Mouse (Mus musculus) neural tube, embryonic 10.5 days (tissue): ENCODE results near the gene Degs1.

ENCODE experiments used
- DNase-seq: peaks from one replicate; pipeline ENCODE4 v3.0.0-alpha.2; 2017; ENCODE audit warnings: low spot score; ENCODE audit errors: extremely low spot score

Degs1 gene

DNA sequence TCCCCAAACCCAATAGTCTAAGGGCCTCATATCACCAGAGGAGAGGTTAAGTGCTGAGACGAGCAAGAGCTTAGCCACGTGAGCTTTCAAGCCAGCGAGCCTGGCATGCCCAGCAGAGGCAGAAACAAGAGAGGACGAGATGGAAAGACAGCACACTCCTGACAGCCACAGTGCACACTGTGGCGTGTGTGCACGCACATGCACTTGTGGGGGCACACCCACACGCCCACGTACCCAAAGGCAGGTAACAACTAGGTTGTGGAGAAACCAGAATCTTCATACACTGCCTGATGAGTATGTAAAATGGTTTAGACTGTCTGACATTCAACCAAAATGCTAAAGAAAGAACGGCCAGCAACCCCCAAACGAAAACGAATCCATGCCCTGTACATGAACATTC is 2.0 kb downstream of the Degs1 start:
- no peak for DNase-seq

DNA sequence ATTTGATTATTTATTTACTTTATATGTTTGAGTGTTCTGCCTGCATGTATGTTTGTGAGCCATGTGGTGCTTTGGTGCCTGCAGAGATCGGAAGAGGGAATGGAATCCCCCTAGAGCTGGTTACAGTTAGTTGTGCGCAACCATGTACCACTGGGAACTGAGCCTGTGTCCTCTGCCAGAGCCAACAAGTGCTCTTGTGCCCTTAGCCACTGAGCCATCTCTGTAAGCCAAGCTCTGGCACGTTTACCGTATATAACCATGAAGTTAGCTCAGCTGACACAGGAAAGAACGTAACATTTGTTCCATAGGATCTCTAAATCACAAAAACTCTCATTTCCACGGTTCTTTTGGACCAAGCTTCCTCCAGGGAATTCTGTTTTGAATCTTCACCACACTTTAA is 2.6 kb downstream of the Degs1 start:
- DNase-seq = no peak

DNA sequence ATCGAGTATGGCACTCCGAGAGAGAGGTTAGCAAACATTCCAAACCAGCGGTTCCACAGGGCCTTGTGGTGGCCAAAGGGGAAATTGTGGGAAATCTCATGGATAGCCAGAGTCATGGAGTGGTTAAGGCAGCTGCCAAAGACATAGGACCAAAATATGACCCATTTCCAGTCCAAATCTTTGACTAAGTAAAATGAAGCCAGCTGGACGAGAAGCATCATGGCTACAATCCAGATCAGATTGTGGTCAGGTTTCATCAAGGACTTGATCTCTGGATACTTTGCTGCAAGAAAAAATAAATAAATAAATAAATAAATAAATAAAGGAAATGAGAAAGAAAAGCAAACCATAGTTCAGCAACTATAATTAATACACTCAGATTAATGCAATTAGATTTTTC is 3.2 kb downstream of the Degs1 start:
- DNase-seq = no peak

DNA sequence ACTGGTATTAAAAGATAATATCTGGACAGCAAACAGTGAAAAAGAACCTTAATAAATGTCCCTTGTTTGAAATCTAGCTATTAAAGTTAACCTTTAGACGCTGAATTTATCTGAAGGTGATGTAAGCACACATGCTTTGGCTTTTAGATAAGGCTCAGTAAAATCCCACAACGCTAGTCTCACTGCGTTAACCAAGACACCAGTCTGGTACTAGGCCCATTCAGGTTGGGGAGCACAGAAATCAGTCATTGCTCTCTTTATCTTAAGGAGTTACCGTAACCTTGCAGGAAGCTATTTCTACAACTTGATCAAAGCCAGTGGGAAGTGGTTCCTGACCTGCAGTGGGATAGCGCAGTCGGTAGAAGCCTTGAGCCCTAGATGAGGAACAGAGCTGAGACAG is 7.5 kb downstream of the Degs1 start:
- no peak for DNase-seq

DNA sequence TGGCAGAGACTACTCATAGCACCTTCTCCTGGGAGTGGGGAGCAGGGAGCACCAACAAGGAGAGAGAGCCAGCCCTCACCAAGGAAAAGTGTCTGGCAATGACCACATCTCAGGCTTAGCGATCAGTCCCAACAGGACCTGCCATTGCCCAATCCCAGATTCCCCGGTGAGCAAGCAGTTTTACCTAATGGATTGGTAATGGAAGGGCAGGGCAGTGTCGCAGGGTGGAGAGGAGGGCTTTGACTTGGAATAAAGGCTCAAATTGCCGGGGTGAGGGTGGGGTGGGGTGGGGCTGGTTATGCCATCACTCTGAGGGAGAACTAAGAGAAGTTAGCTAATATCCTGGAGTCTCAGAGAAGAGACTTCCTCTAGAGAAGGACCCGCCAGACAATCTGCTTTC is 11.0 kb downstream of the Degs1 start:
- no peak for DNase-seq

DNA sequence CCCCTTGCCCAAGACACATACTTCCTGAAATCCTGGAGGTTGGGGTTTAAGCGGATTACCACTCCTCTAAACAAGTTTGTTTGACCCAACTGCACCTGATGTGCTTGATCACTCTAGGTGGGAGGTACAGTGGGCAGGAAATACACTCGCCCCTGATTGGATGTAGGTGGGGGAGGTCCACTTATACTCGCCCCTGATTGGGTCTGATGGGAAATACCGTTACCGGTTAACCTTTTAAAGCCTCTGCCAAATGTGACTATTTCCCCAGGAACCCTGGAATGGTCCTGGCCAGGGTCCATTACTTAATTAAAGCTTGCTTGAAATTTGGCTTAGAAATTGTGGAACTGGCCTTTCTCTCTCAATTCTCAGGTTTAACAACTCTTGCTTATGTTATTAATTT is 11.5 kb downstream of the Degs1 start:
- DNase-seq = no peak

DNA sequence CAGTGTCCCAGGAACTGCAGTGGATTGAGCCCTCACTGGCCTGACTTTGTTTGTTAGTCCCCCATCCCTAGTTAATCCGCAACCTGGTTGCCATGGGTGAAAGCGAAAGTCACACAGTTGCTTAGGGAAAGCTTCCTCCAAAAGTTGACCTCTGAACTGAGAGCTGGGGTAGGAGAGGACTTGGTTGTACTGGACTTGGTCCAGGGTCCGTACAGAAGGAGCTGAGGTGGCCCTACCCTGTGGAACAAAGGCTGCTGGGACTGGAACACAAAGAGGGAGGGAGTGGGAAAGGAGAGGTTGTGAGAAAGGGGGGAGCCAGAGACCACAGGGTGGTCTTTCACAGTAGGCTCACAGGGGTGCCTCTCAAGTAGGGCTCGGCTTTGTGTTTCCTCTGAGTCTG is 14.3 kb downstream of the Degs1 start:
- no peak for DNase-seq

DNA sequence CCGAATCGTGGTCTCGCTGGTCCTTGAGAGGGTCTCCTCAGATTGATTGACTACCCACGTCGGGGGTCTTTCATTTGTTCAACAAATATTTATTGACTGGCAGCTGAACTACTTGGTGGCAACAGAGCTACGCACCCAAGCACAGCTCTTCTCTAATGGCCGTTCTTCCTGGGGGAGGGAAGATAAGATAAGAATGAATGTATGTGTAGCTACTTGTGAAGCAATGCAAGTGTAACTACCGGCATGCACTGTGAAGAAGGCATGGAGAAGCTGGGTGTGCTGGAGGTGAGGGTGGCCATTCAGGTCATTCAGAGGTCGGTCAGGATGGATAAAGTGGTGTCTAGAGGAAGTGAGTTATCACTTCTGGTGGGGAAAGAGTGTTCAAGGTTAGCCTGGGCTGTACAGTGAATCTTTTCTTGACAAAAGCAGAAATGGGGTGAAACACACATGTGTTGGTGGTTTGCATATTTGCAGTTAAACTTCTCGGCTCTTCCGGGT is 16.5 kb downstream of the Degs1 start:
- DNase-seq = no peak

DNA sequence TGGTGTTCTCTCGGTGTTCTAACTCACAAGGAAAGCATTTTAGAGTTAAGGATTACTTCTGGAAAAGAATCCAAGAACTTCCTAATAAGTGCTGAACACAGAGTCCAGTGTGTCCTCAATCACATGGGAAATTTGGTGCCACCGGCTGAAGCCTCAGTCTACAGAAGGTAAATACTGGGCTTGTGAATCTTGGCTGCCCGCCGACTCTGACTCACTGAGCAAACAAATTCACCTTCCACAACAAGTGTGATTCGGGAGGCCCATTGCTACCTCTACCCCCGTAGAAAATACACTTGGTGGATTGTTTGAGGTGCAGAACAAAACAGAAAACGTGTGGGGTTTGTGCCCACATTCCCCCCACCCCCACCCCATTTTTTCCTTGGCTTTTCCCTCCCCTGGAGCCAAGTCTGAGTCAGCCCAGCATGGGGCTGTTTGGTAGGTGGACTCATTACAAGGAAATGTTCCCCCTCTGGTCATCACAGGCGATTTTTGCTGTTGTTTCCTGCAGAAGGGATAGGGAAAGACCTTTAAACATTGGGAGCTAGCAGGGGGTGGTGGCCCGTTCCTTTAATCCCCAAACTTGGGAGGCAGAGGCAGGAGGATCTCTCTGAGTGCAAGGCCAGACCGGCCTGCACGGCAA is 26.4 kb downstream of the Degs1 start:
- no peak for DNase-seq

DNA sequence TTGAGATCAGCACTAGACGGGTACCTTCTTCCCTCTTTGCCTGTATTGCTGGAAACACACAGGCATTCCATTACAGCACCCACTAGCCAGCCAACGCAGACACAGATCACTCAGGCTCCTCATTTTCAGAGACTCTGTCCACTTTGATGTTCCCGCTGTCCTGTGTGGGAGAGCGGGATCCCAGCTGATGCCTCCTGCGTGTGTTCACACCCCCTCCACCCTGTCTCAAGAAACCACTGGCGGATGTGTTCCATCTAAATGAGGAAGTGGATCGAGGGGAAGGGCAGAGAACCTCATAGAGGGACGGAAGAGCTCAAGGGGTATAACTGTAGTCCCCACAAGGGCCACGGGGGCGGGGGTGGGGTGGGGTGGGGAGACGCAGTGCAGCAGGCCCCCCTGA is 27.6 kb downstream of the Degs1 start:
- no peak for DNase-seq

DNA sequence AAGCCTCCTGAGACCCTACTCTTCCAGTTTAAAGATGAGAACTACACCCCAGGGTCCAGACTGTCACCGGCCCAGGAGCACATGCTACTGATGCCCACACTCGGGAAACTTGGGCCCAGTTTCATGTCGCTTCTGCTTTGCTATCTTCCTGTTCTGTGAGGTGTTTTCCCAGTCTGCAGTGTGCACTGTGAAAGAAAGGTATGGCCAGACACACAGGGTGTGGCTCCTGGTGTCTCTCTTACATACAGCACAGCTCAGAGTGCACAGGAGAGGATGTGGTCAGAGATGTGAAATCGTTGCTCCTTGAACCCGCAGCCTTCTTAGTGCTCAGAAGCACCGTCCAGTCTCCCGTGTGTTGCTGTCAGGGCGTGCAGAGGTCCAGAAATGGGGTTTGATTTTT is 28.0 kb downstream of the Degs1 start:
- DNase-seq = no peak

DNA sequence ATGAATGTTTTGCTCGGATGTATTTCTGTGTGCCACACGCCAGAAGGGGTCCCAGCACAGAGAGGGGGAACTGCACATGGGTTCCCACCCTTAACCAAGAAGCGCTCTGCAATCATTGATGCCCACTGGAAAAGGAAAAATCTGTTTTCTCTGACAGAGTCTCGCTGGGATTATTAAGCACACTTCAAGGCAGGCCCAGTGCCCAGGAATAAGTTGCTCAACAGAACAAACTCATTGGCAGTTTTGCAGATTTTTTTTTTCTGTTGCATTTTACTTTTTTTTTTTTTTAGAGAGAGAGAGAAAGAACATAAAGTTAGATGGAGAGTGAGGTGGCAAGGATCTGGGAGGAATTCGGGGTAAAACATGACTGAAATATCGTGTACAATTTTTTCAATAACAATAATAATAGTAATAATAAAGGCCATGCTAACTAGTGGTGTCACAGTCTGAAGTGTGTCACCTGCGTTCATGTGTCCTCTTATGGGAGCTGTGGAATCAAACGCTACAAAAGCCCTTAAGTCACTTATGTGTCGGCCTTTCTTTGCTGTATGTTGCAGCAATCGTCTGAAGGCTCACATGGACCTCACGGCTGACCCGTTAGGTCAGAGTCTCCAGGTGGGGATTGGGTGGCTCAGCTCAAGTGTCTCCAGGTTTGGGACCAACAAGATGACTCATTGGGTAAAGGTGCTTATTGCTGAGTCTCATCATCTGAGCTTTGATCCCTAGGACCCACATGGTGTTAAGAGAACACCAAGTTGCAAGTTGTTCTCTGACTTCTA is 28.7 kb downstream of the Degs1 start:
- no peak for DNase-seq

DNA sequence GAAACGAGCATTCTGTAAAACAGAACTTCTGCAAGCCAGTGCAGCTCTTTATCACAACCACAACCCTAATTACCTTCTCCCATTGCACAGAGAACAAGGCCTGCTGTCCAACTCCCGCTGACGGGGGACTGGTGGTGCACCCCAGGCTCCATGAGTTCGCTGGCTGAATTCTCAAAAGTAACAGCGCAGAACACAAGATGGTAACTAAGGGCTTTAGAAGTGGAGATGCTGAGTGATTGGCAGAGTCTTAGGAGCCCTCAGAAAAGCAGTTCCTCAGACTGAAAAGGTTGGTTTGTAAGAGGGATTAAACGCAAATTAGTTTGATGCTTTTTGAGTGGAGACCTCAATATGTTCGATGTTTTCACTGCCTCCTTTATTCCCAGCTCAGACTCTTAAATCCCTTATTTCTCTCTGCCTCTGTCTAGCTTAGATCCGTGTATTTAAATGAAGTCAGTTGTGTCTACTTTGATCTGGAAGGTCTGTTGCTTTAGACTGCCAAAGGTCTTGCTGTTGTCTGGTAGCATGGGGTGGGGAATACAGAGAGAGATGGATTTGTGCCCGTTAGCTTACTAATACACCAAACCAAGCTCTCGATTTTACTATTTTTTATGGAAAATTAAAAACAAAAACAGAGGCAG is 30.0 kb downstream of the Degs1 start:
- DNase-seq = no peak

DNA sequence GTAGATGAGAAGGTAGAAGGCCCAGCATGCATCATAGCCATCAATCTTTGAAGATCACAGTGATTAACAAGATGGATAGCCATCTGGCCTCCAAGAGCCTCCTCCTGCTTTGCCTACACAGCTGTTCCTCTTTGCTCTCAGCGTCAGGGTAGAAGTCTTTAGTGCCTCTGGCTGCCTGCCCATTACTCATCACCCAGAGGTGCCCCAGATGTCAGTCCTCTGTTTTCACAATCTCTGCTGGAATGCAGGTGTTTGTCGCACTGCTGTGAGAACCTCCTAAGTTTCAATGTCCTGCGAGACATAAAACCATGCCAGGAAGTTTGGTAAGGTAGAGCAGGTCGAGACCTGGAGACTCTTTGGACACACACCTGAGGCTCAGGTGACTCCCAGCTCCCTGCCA is 31.9 kb downstream of the Degs1 start:
- DNase-seq = no peak

DNA sequence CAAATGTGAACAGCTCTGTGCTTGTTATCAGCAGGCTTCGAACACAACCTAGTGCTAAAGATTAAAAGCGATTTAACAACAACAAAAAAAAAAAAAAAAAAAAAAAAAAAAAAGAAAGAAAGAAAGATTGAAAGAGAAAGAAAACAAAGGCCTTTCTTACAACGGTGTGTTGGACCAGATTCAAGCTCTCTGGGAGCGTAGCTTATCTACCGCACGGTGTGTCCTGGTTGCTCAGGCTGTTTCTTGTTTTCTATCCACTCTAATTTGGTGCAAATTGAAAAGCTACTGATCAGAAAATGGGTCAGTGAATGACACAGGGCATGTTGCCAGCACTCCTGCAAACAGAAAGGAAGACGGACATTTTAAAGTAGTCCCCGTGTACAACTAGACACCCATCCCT is 33.3 kb downstream of the Degs1 start:
- no peak for DNase-seq

DNA sequence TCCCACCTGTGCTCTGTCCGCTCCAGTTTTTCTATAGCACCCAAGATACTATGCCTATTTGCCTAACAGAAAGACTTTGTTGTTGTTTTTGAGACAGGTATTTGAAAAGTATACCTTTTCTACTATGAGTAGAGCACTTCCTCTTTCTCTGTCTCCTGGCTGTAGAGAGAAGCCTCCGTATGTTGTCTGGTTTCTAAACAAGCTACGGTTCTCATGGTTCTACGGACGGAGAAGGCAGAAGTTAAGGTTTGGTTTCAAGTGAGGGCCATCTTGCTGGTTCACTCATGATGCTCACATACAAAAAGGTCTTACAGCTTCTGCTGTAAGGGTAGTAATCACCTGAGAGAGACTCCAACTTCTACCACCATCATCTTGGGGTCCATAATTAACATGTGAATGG is 37.6 kb downstream of the Degs1 start:
- no peak for DNase-seq

DNA sequence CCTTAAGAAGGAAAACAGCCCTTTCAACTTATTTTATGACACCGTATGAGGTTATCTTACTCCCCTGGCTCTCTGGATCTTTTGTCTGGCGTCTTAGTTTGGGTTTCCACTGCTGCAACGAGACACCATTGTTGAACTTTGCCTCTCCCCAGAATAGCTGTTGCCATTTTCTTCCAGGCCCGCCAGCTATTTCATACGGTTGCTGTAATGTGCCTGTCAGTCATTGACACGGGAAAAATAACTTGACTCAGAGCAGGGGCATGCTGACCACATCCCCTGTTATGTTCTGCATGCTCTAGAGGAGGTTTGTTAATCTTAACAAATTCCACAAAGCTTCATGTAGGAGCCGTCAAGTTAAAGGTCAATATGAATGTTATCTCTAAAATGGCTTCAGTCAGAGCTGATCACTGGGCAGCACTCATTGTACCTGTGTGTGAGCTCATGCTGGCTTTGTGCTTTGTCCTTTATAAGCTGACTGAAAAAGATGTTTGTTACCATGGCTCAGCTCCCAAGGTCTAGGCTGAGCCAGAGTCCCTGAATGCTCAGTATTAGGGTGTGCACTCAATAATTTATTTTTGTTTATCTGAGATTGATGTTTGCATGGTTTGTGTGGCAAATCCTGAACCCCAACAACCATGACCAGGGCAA is 44.4 kb downstream of the Degs1 start:
- no peak for DNase-seq

DNA sequence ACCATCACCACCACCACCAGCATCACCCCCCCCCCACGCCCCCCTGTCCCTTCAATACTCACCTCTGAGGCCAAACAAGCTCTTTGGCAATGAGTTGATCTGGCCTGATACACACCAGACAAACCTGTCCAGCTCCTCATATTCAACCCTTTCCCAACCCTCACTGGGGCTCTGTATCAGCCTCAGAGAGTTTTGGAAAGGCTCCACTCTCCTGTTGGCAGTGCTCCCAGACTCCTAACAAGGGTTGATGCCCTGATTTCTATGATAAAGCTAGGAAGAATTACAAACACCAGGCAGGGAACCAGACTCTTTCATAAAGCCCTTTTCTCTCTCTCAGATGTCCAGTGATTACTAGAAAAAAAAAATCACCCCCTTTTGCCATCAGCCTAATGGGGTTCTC is 45.2 kb downstream of the Degs1 start:
- DNase-seq = no peak

DNA sequence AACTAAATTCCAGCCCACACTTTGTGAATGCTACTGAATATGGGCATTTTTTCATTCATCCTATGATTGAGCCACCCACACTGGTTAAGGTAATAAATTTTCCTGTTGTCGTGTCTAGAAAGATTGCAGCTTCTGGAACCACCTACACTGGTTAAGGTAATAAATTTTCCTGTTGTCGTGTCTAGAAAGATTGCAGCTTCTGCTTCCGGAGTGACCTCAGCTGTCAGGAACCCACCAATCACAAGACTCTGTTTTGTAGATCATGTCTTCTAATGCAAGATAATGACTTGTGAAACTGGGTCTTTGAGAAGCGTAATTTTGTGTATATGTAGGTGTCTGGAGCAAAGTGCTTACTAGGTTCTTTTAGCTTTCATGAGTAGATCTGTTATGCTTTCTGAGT is 47.4 kb downstream of the Degs1 start:
- DNase-seq = no peak

DNA sequence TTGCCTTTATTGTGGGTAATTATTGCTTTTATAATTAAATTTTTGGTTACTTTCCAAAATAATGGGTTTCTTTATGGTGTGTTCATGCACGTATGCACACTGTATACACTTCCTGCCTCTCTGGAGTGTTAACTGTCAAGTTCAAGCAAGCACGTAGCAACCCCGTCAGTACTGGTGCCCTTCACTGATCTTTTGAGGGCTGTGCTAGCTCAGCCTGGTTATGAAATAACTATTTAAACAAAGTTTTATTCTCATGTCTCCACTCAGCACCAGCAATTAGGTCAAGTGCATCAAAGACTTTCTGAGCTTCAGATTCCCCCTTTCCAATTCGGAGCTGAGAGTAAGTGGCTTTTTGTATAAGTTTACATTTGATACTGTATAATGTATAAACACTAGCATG is 53.2 kb downstream of the Degs1 start:
- no peak for DNase-seq

DNA sequence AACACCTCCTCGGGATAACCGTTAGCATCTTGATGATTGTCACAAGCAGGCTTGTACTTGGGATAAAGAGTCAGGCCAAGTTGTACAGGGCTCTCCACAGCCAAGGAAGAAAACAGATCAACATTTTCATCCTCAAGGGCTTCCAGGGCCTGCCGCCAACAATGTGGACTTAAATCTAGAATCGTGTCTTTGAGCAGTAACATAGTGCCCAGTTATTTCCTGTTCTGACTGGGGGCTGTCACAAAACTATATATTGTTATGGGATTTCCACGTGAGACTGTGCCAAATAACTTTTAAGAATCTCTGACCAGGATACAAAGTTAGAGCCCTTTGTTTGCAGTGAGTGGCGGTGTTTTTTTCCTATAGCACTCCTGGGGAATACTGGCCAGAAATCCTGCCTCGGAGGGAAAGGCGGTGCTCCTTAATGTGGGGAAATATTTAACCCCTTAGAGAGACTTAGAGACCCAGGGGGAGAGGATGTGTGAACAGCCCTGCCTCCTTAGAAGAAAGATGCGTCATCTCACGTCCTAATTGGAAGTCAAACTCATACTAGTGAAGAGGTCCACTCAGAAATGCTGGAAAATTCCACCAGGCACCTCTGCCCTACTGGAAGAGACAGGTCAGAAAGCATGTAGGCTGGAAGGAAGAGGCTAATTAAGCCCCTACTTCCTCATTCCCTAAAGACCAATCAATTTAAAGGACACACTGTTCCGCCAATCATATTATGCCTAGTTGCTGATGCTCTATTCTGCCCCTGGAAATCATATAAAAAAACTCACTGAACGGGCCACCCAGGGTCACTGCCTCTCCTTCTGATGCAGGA is 55.3 kb downstream of the Degs1 start:
- DNase-seq = no peak
